27 mouse cellular contexts compared by ENCODE assay signal in the genomic region with DNA sequence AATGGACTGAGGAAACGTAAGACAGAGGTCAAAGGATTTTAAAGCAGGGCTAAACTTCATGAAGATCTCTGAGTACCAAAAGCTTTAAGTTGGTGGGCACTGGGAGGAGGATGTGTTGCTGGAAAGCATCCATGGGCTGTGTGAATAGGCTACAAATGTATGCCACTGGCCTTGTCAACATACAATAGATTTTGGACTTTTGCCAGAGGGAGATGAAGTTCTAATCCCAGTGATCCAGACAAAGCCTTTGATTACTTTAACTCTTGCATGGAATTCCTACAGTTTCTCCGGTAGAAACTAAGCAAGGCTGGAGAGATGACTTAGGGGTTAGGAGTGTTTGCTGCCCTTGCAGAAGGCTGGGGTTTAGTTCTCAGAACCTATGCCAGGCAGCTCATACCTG. TPM values are rescaled to one million over a fixed set of nuclear protein-coding genes. Genes with fewer than 3 reads are reported as not detected.
A peak's percentile ranks its signal among the peaks of the same experiment; 100 is the strongest.
DNase-seq lines count a peak whose midpoint lies in the region; ATAC-seq and TF ChIP-seq lines count a peak whose summit lies in the region.
"Had no signal": no experiment of that assay in that cellular context is flagged by ENCODE, and none has a peak within 500 bp of the region (broad histone marks: within the 10 kb centered on the region; RNA-seq: fewer than 3 reads in every experiment).

No protein-coding gene starts in this region.

- no peak for TF ChIP-seq CTCF in lung, embryonic 14.5 days (IDR thresholded peaks at IDR 0.05; ENCODE audit: low read depth)
- no peak for TF ChIP-seq CTCF in lung, postnatal 0 days (IDR thresholded peaks at IDR 0.05)
- no peak for TF ChIP-seq CTCF in brain, embryonic 14.5 days (IDR thresholded peaks at IDR 0.05; ENCODE audit: borderline replicate concordance, extremely low read depth, insufficient read depth, insufficient read length)
- TF ChIP-seq CTCF in intestine, postnatal 0 days (IDR thresholded peaks at IDR 0.05; ENCODE audit: low read depth), result no peak

- H3K4me3 ChIP-seq in forebrain, embryonic 12.5 days (replicated peaks), result no peak overlapping the region
- no peak overlapping the region for H3K4me3 ChIP-seq in forebrain, embryonic 10.5 days
- H3K4me3 ChIP-seq in lung, embryonic 14.5 days (ENCODE audit: low read depth, low read length), result no peak overlapping the region
- H3K4me3 ChIP-seq in lung, postnatal 0 days (ENCODE audit: low read depth, low read length), result no peak overlapping the region
- no peak overlapping the region for H3K4me3 ChIP-seq in intestine, postnatal 0 days (ENCODE audit: low read depth, low read length)
- H3K4me3 ChIP-seq: heart, embryonic 10.5 days; heart, embryonic 15.5 days; hindbrain, embryonic 13.5 days; kidney, embryonic 15.5 days; layer of hippocampus, adult 2 months; liver, embryonic 12.5 days; neural tube, embryonic 13.5 days had no signal

- H3K9me3 ChIP-seq in forebrain, embryonic 12.5 days, result no peaks in the 10 kb centered on the region
- H3K9me3 ChIP-seq in forebrain, embryonic 10.5 days, result no peaks in the 10 kb centered on the region
- no peaks in the 10 kb centered on the region for H3K9me3 ChIP-seq in lung, embryonic 14.5 days (ENCODE audit: low read depth, low read length)
- H3K9me3 ChIP-seq in lung, postnatal 0 days (ENCODE audit: low read length), result no peaks in the 10 kb centered on the region
- no peaks in the 10 kb centered on the region for H3K9me3 ChIP-seq in intestine, postnatal 0 days (ENCODE audit: control insufficient read depth)
- H3K9me3 ChIP-seq: G1E; heart, embryonic 10.5 days; heart, embryonic 15.5 days; hindbrain, embryonic 13.5 days; kidney, embryonic 15.5 days; liver, embryonic 12.5 days; neural tube, embryonic 13.5 days had no signal

- no peak for ATAC-seq in forebrain, embryonic 12.5 days (ENCODE audit: low FRiP score)
- ATAC-seq in lung, embryonic 14.5 days (ENCODE audit: insufficient read depth), result no peak
- ATAC-seq in lung, postnatal 0 days, result no peak
- no peak for ATAC-seq in intestine, postnatal 0 days
- no peak for ATAC-seq in erythroid progenitor cell, adult 5-6 weeks (replicated peaks; ENCODE audit: low FRiP score, poor library complexity, severe bottlenecking)
- ATAC-seq: liver, embryonic 12.5 days; liver, postnatal 0 days had no signal

- peaks cover 11% of the 10 kb centered on the region for H3K4me1 ChIP-seq in forebrain, embryonic 12.5 days
- H3K4me1 ChIP-seq in forebrain, embryonic 10.5 days, result no peaks in the 10 kb centered on the region; the same call in 1 of the 2 replicates
- H3K4me1 ChIP-seq in lung, embryonic 14.5 days (ENCODE audit: insufficient read depth), result no peaks in the 10 kb centered on the region
- no peaks in the 10 kb centered on the region for H3K4me1 ChIP-seq in lung, postnatal 0 days (ENCODE audit: insufficient read depth, low read depth, low read length)
- H3K4me1 ChIP-seq in intestine, postnatal 0 days (replicated peaks; ENCODE audit: control insufficient read depth, insufficient read depth, low read length), result no peaks in the 10 kb centered on the region; the same call in 1 of the 2 replicates
- H3K4me1 ChIP-seq: hindbrain, embryonic 13.5 days; kidney, embryonic 15.5 days; liver, embryonic 12.5 days had no signal

- H3K27ac ChIP-seq in forebrain, embryonic 12.5 days, result 0 out of 2 replicates have a peak overlapping the region, but pooled peaks have one; percentile 19
- no peak overlapping the region for H3K27ac ChIP-seq in forebrain, embryonic 10.5 days
- H3K27ac ChIP-seq in lung, embryonic 14.5 days (ENCODE audit: low read depth), result no peak overlapping the region
- no peak overlapping the region for H3K27ac ChIP-seq in lung, postnatal 0 days (ENCODE audit: low read length)
- H3K27ac ChIP-seq in intestine, postnatal 0 days (ENCODE audit: low read depth, low read length), result peak overlapping the region; percentile 78
- H3K27ac ChIP-seq: heart, embryonic 10.5 days; heart, embryonic 15.5 days; hindbrain, embryonic 13.5 days; kidney, embryonic 15.5 days; layer of hippocampus, adult 2 months; liver, embryonic 12.5 days; neural tube, embryonic 13.5 days had no signal

- no peak for DNase-seq in forebrain, embryonic 10.5 days (ENCODE audit: extremely low spot score, low spot score)
- peak; percentile 20 for DNase-seq in lung, embryonic 14.5 days
- no peak for DNase-seq in lung, postnatal 0 days (ENCODE audit: low spot score)
- peak; percentile 87 for DNase-seq in brain, embryonic 14.5 days (ENCODE audit: low read depth)
- no peak for DNase-seq in layer of hippocampus, adult 9-10 months (ENCODE audit: low spot score)
- DNase-seq: adrenal gland, adult 8-10 months; cerebellum, adult 8-10 months; cerebellum, postnatal 25 days; gastrocnemius, postnatal 25 days; heart, adult 11 months; kidney, adult 11 months; left cerebral cortex, postnatal 4 days; liver, postnatal 0 days; lung, postnatal 10 days; right cerebral cortex, postnatal 25 days; spleen, adult 18-20 months had no signal

- WGBS in forebrain, embryonic 12.5 days, result 33% methylated on average over 2 of the region's 2 CpGs
- 52% methylated on average over 2 of the region's 2 CpGs for WGBS in forebrain, embryonic 10.5 days
- 26% methylated on average over 2 of the region's 2 CpGs for WGBS in lung, embryonic 14.5 days
- WGBS in lung, postnatal 0 days, result 27% methylated on average over 2 of the region's 2 CpGs
- 15% methylated on average over 2 of the region's 2 CpGs for WGBS in intestine, postnatal 0 days

- no peaks in the 10 kb centered on the region for H3K36me3 ChIP-seq in forebrain, embryonic 12.5 days (replicated peaks)
- no peaks in the 10 kb centered on the region for H3K36me3 ChIP-seq in forebrain, embryonic 10.5 days (replicated peaks)
- H3K36me3 ChIP-seq in lung, embryonic 14.5 days (ENCODE audit: insufficient read depth), result no peaks in the 10 kb centered on the region
- H3K36me3 ChIP-seq in lung, postnatal 0 days (ENCODE audit: insufficient read depth, low read length), result no peaks in the 10 kb centered on the region
- H3K36me3 ChIP-seq in intestine, postnatal 0 days (ENCODE audit: control insufficient read depth, insufficient read depth), result no peaks in the 10 kb centered on the region
- H3K36me3 ChIP-seq: G1E; heart, embryonic 10.5 days; heart, embryonic 15.5 days; hindbrain, embryonic 13.5 days; kidney, embryonic 15.5 days; liver, embryonic 12.5 days; neural tube, embryonic 13.5 days had no signal

- TF ChIP-seq EP300 in lung, postnatal 0 days (IDR thresholded peaks at IDR 0.05), result no peak

- no peak overlapping the region for H3K9ac ChIP-seq in forebrain, embryonic 12.5 days
- no peak overlapping the region for H3K9ac ChIP-seq in lung, embryonic 14.5 days
- H3K9ac ChIP-seq in lung, postnatal 0 days (replicated peaks; ENCODE audit: low read depth), result no peak overlapping the region
- H3K9ac ChIP-seq in intestine, postnatal 0 days (ENCODE audit: low read depth, low read length), result no peak overlapping the region
- H3K9ac ChIP-seq: heart, embryonic 15.5 days; hindbrain, embryonic 13.5 days; kidney, embryonic 15.5 days; liver, embryonic 12.5 days; liver, postnatal 0 days; neural tube, embryonic 13.5 days had no signal

- TF ChIP-seq POLR2A in brain, embryonic 14.5 days (IDR thresholded peaks at IDR 0.05; ENCODE audit: borderline replicate concordance, extremely low read depth, insufficient read depth, insufficient read length, poor library complexity, severe bottlenecking), result no peak

- H3K27me3 ChIP-seq in forebrain, embryonic 12.5 days, result no peaks in the 10 kb centered on the region
- no peaks in the 10 kb centered on the region for H3K27me3 ChIP-seq in forebrain, embryonic 10.5 days (ENCODE audit: poor library complexity, severe bottlenecking)
- no peaks in the 10 kb centered on the region for H3K27me3 ChIP-seq in lung, embryonic 14.5 days (ENCODE audit: insufficient read depth, low read length)
- H3K27me3 ChIP-seq in lung, postnatal 0 days (replicated peaks; ENCODE audit: insufficient read depth, low read length), result no peaks in the 10 kb centered on the region
- H3K27me3 ChIP-seq in intestine, postnatal 0 days (replicated peaks; ENCODE audit: control insufficient read depth, insufficient read depth, low read length), result no peaks in the 10 kb centered on the region
- H3K27me3 ChIP-seq: heart, embryonic 15.5 days; hindbrain, embryonic 13.5 days; kidney, embryonic 15.5 days; liver, embryonic 12.5 days; neural tube, embryonic 13.5 days had no signal

- no peak overlapping the region for H3K4me2 ChIP-seq in forebrain, embryonic 12.5 days
- H3K4me2 ChIP-seq in lung, embryonic 14.5 days, result no peak overlapping the region
- no peak overlapping the region for H3K4me2 ChIP-seq in lung, postnatal 0 days (replicated peaks; ENCODE audit: low read depth, low read length)
- H3K4me2 ChIP-seq in intestine, postnatal 0 days (replicated peaks; ENCODE audit: low read depth), result peak overlapping the region; percentile 14; the same call in 1 of the 2 replicates
- H3K4me2 ChIP-seq: heart, embryonic 15.5 days; hindbrain, embryonic 13.5 days; kidney, embryonic 15.5 days; liver, embryonic 12.5 days; neural tube, embryonic 13.5 days had no signal

RNA-seq across cellular contexts. Expression of a gene that starts 6.2 kb away (rescaled TPM):
- 0.46 and 0.83 TPM in 2 replicates for polyA plus RNA-seq in forebrain, embryonic 12.5 days (2016; fragmentation: Nextera tagmentation; extraction: Ambion mirVana)
- 0.20 and 0.25 TPM in 2 replicates for polyA plus RNA-seq in forebrain, embryonic 10.5 days (2016; fragmentation: Nextera tagmentation; extraction: Ambion mirVana)
- polyA plus RNA-seq in lung, embryonic 14.5 days (2014; fragmentation: Nextera tagmentation; extraction: Ambion mirVana), result 0.15 and 0.29 TPM in 2 replicates
- polyA plus RNA-seq in lung, postnatal 0 days (2015; fragmentation: Nextera tagmentation; extraction: Ambion mirVana), result 0.26 and 0.31 TPM in 2 replicates
- polyA plus RNA-seq in brain, embryonic 14.5 days (2012; rRNA removed), result 1.9 and 2.9 TPM in 2 replicates
- polyA plus RNA-seq in intestine, postnatal 0 days (2015; fragmentation: Nextera tagmentation; extraction: Ambion mirVana), result 0.46 and 0.55 TPM in 2 replicates
- 1.4 and 5.4 TPM in 2 replicates for total RNA-seq in erythroid progenitor cell, adult 5-6 weeks (2015; ENCODE audit: low replicate concordance)
- total RNA-seq in erythroid progenitor cell, adult 5-6 weeks (2017; ENCODE audit: low replicate concordance), result 3.7 and 5.1 TPM in 2 replicates

RNA-seq across cellular contexts. Expression of a gene that starts 33.5 kb away (rescaled TPM):
- 19.4 and 20.7 TPM in 2 replicates for polyA plus RNA-seq in forebrain, embryonic 12.5 days (2016; fragmentation: Nextera tagmentation; extraction: Ambion mirVana)
- 9.0 and 9.9 TPM in 2 replicates for polyA plus RNA-seq in forebrain, embryonic 10.5 days (2016; fragmentation: Nextera tagmentation; extraction: Ambion mirVana)
- 13.8 and 15.5 TPM in 2 replicates for polyA plus RNA-seq in lung, embryonic 14.5 days (2014; fragmentation: Nextera tagmentation; extraction: Ambion mirVana)
- 13.2 TPM in 2 replicates for polyA plus RNA-seq in lung, postnatal 0 days (2015; fragmentation: Nextera tagmentation; extraction: Ambion mirVana)
- polyA plus RNA-seq in brain, embryonic 14.5 days (2012; rRNA removed), result 19.5 and 28.5 TPM in 2 replicates
- polyA plus RNA-seq in intestine, postnatal 0 days (2015; fragmentation: Nextera tagmentation; extraction: Ambion mirVana), result 2.7 and 3.3 TPM in 2 replicates
- total RNA-seq in erythroid progenitor cell, adult 5-6 weeks (2015; ENCODE audit: low replicate concordance), result 40.7 and 44.0 TPM in 2 replicates
- 18.8 and 30.5 TPM in 2 replicates for total RNA-seq in erythroid progenitor cell, adult 5-6 weeks (2017; ENCODE audit: low replicate concordance)

Comparison
In these comparisons a context has a peak if more than half of its experiments do, and no peak if none do; other contexts are left out.
1. H3K27ac ChIP-seq: peak in forebrain, embryonic 12.5 days (single experiment) and intestine, postnatal 0 days (single experiment); none in forebrain, embryonic 10.5 days (single experiment), lung, embryonic 14.5 days (single experiment) and lung, postnatal 0 days (single experiment).
2. DNase-seq: peak in lung, embryonic 14.5 days (single experiment) and brain, embryonic 14.5 days (single experiment); none in forebrain, embryonic 10.5 days (single experiment), lung, postnatal 0 days (single experiment) and layer of hippocampus, adult 9-10 months (single experiment).